Mouse (Mus musculus) MEL (cell line): ENCODE data around the gene Pglyrp2. TPM values are rescaled to one million over a fixed set of nuclear protein-coding genes. Genes with fewer than 3 reads are reported as not detected.

Source experiments
- DNase-seq: peaks from one replicate; pipeline ENCODE4 v3.0.0; 2011; ENCODE audit warnings: low read depth, low spot score
- H3K27ac ChIP-seq: 2 replicates; pipeline ENCODE4 v1.5.1; 2012; ENCODE audit warnings: low read depth, mild to moderate bottlenecking, control low read depth, low read length, moderate library complexity; ENCODE audit not compliant: control insufficient read depth
- H3K27me3 ChIP-seq, 2 experiments: fragments of 150-350 bp in 1 of 2; sonication (generic) in 1 of 2; 2 replicates each; pipeline ENCODE4 v1.6.1; 2012; ENCODE audit warnings: low read length in 2 of 2, mild to moderate bottlenecking in 2 of 2, improper control_type of control experiment in 1 of 2, moderate library complexity in 1 of 2; ENCODE audit not compliant: insufficient read depth in 2 of 2, control insufficient read depth in 1 of 2
- H3K36me3 ChIP-seq, 2 experiments: 2 replicates each; pipeline ENCODE4 v1.6.1; 2012 to 2014; ENCODE audit warnings: low read length in 2 of 2, improper control_type of control experiment in 1 of 2, inconsistent platforms in 1 of 2, mild to moderate bottlenecking in 1 of 2; ENCODE audit not compliant: insufficient read depth in 2 of 2, control insufficient read depth in 1 of 2
- H3K4me1 ChIP-seq, 2 experiments: fragments of 150-350 bp in 1 of 2; sonication (generic) in 1 of 2; 2 replicates each; pipeline ENCODE4 v1.6.1; 2012; ENCODE audit warnings: low read length in 2 of 2, improper control_type of control experiment in 1 of 2, mild to moderate bottlenecking in 1 of 2; ENCODE audit not compliant: insufficient read depth in 2 of 2, control insufficient read depth in 1 of 2
- H3K4me3 ChIP-seq, 2 experiments: fragments of 150-350 bp in 1 of 2; sonication (generic) in 1 of 2; 2 replicates each; pipeline ENCODE4 v1.5.1; 2012; ENCODE audit warnings: low read depth in 2 of 2, low read length in 2 of 2, mild to moderate bottlenecking in 2 of 2, moderate library complexity in 2 of 2, control low read depth in 1 of 2, improper control_type of control experiment in 1 of 2; ENCODE audit not compliant: control insufficient read depth in 1 of 2, insufficient read depth in 1 of 2
- H3K79me2 ChIP-seq: 2 replicates; pipeline ENCODE4 v1.6.1; 2012; ENCODE audit warnings: mild to moderate bottlenecking, low read length, moderate library complexity; ENCODE audit not compliant: control insufficient read depth, poor library complexity, insufficient read depth
- H3K9ac ChIP-seq: 2 replicates; pipeline ENCODE4 v1.6.1; 2012; ENCODE audit warnings: low read depth, mild to moderate bottlenecking, control low read depth, low read length, moderate library complexity; ENCODE audit not compliant: control insufficient read depth, poor library complexity, severe bottlenecking
- H3K9me3 ChIP-seq: fragments of 150-350 bp; sonication (generic); replicated peaks from 2 replicates; pipeline ENCODE4 v1.6.1; 2012; ENCODE audit warnings: mild to moderate bottlenecking, low read length, improper control_type of control experiment, moderate library complexity; ENCODE audit not compliant: insufficient read depth
- BHLHE40 ChIP-seq: IDR thresholded peaks from 2 replicates; pipeline ENCODE4 v1.6.1; 2012; ENCODE audit warnings: low read depth, mild to moderate bottlenecking, inconsistent platforms, low read length, improper control_type of control experiment, borderline replicate concordance
- CHD2 ChIP-seq: IDR thresholded peaks from 2 replicates; pipeline ENCODE4 v1.6.1; 2011; ENCODE audit warnings: low read length, improper control_type of control experiment
- EP300 ChIP-seq, 2 experiments: IDR thresholded peaks; 2 replicates each; pipeline ENCODE4 v1.6.1; 2011; ENCODE audit warnings: improper control_type of control experiment in 2 of 2, low read length in 2 of 2, low read depth in 1 of 2, mild to moderate bottlenecking in 1 of 2
- ETS1 ChIP-seq: IDR thresholded peaks from 2 replicates; pipeline ENCODE4 v1.6.1; 2012; ENCODE audit warnings: low read depth, mild to moderate bottlenecking, inconsistent platforms, low read length, improper control_type of control experiment, moderate library complexity
- GATA1 ChIP-seq: IDR thresholded peaks from 2 replicates; pipeline ENCODE4 v1.6.1; 2011; ENCODE audit warnings: low read depth, low read length, improper control_type of control experiment
- MAFK ChIP-seq: IDR thresholded peaks from 2 replicates; pipeline ENCODE4 v1.6.1; 2011; ENCODE audit warnings: low read depth, mild to moderate bottlenecking, low read length, improper control_type of control experiment, borderline replicate concordance
- MAX ChIP-seq: IDR thresholded peaks from 2 replicates; pipeline ENCODE4 v1.6.1; 2011; ENCODE audit warnings: low read length, improper control_type of control experiment
- MAZ ChIP-seq: IDR thresholded peaks from 2 replicates; pipeline ENCODE4 v1.6.1; 2012; ENCODE audit warnings: low read depth, mild to moderate bottlenecking, inconsistent platforms, low read length, improper control_type of control experiment
- MXI1 ChIP-seq: IDR thresholded peaks from 2 replicates; pipeline ENCODE4 v1.6.1; 2011; ENCODE audit warnings: mild to moderate bottlenecking, low read depth, low read length, improper control_type of control experiment
- MYB ChIP-seq: IDR thresholded peaks from 2 replicates; pipeline ENCODE4 v1.6.1; 2011; ENCODE audit warnings: mild to moderate bottlenecking, low read depth, low read length, improper control_type of control experiment
- MYC ChIP-seq: IDR thresholded peaks from 2 replicates; pipeline ENCODE4 v1.6.1; 2011; ENCODE audit warnings: low read depth, mild to moderate bottlenecking, low read length, improper control_type of control experiment, moderate library complexity
- RCOR1 ChIP-seq: IDR thresholded peaks from 2 replicates; pipeline ENCODE4 v1.6.1; 2012; ENCODE audit warnings: low read depth, mild to moderate bottlenecking, inconsistent platforms, low read length, improper control_type of control experiment
- SIN3A ChIP-seq: IDR thresholded peaks from 2 replicates; pipeline ENCODE4 v1.6.1; 2012; ENCODE audit warnings: low read length, improper control_type of control experiment, inconsistent platforms
- SMC3 ChIP-seq: IDR thresholded peaks from 2 replicates; pipeline ENCODE4 v1.6.1; 2011; ENCODE audit warnings: low read depth, low read length, improper control_type of control experiment
- TBP ChIP-seq: IDR thresholded peaks from 2 replicates; pipeline ENCODE4 v1.8.0; 2011; ENCODE audit warnings: low read depth, low read length, improper control_type of control experiment
- USF1 ChIP-seq: IDR thresholded peaks from 2 replicates; pipeline ENCODE4 v1.6.1; 2014; ENCODE audit warnings: low read depth, mild to moderate bottlenecking, inconsistent platforms, low read length, improper control_type of control experiment, moderate library complexity
- ZMIZ1 ChIP-seq: IDR thresholded peaks from 2 replicates; pipeline ENCODE4 v1.6.1; 2012; ENCODE audit warnings: low read depth, mild to moderate bottlenecking, inconsistent platforms, low read length, improper control_type of control experiment, moderate library complexity
- ZNF384 ChIP-seq: IDR thresholded peaks from 2 replicates; pipeline ENCODE4 v1.6.1; 2012; ENCODE audit warnings: low read depth, mild to moderate bottlenecking, inconsistent platforms, low read length, improper control_type of control experiment
- polyA plus RNA-seq, 2 experiments: library from polyadenylated mRNA; stranded (reverse) in 1 of 2; unstranded in 1 of 2; fragments of >175 nt in 1 of 2; fragments of >200 nt in 1 of 2; gene quantifications; 2 replicates each; pipeline versions ENCODE4 v1.2.1 to v1.2.4; 2012; ENCODE audit warnings: low replicate concordance in 2 of 2, low read depth in 1 of 2; ENCODE audit not compliant: insufficient read length in 2 of 2, insufficient read depth in 1 of 2, missing spikeins in 1 of 2
- total RNA-seq: library from RNA; depleted of rRNA; stranded (reverse); fragments of 300-350 nt; gene quantifications from 2 replicates; pipeline ENCODE4 v1.2.3, GENCODE M21; 2012

The Pglyrp2 gene
- total and polyA plus RNA-seq, 3 experiments, result 1.8 to 3.5 TPM; not detected in 1

DNA sequence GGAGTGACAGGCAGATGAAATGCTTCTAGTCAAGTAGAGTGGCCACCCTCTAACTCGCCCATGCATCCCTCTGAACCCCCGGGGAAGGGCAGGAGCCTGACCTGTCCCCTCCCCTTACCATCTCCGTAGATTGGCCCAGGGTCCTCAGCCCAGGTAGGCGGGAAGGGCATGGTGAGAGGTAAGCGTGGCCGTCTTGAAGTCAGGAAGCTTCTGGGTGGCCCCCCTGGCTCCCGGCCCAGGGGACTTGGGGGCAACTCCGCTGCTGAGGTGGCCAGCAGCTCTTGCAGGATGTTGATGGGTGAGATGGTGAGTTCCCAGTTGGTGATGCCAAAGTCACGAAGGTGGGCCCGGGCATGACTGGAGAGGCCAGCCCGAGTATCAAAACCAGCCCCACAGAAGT is 56.3 kb downstream of the Pglyrp2 start:
- TF ChIP-seq ZNF384, result no peak
- no peak for TF ChIP-seq MYB
- TF ChIP-seq USF1, result no peak
- TF ChIP-seq, all 39 proteins: peak for 0
- H3K9ac ChIP-seq, result no peak overlapping the region
- no peak overlapping the region for H3K4me3 ChIP-seq
- no peak for DNase-seq
- H3K36me3 ChIP-seq, result peaks cover 0 to 18% of the 10 kb centered on the region in 2 experiments; a peak in 2 of 4 replicates
- H3K79me2 ChIP-seq, result peaks cover 14% of the 10 kb centered on the region
- peaks cover 5 to 23% of the 10 kb centered on the region in 2 experiments for H3K4me1 ChIP-seq
- no peaks in the 10 kb centered on the region for H3K27me3 ChIP-seq
- no peaks in the 10 kb centered on the region for H3K9me3 ChIP-seq
- no peak overlapping the region for H3K27ac ChIP-seq

DNA sequence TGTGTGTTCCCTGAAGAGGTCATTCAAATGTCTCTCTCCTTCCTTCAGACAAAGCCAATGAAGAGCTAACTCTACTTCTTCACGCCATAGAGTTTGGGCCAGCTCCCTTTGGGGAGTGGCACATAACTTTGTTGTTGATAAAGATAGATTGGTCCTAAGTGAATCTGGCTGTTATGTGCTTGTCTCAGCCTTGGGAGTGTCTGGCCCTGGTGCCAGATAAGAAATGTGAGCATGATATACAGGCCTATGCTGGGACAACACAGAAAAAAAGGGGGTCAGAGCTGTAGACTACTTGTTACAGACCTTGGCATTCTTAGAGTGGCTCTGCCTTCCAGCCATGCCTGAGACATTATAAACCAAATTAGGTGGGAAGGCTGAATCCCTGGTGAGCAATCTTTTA is 58.7 kb downstream of the Pglyrp2 start:
- H3K27me3 ChIP-seq, result no peaks in the 10 kb centered on the region
- peaks cover 19% of the 10 kb centered on the region for H3K79me2 ChIP-seq
- TF ChIP-seq SMC3, result no peak
- TF ChIP-seq SIN3A, result peak; percentile 14; the same call in 1 of the 2 replicates
- peak; percentile 39; the same call in 1 of the 2 replicates for TF ChIP-seq MYB
- TF ChIP-seq BHLHE40, result 0 out of 2 replicates have a peak, but pooled peaks have one; percentile 26
- no peak for TF ChIP-seq ZMIZ1
- peak; percentile 25; the same call in 1 of the 2 replicates for TF ChIP-seq MXI1
- TF ChIP-seq MAFK, result no peak
- TF ChIP-seq ETS1, result peak; percentile 44; the same call in 1 of the 2 replicates
- TF ChIP-seq GATA1, result peak; percentile 71
- TF ChIP-seq RCOR1, result peak; percentile 72
- TF ChIP-seq CHD2, result no peak
- peak; percentile 56 to 64 for TF ChIP-seq EP300 (IDR thresholded peaks at IDR 0.05; ENCODE audit: low read depth in 1 of 2, low read length in 2 of 2)
- TF ChIP-seq MAX, result 0 out of 2 replicates have a peak, but pooled peaks have one; percentile 23
- DNase-seq, result peak; percentile 69
- H3K36me3 ChIP-seq, result peaks cover 3 to 19% of the 10 kb centered on the region in 2 experiments; a peak in 3 of 4 replicates
- H3K4me1 ChIP-seq, result peaks cover 5 to 26% of the 10 kb centered on the region in 2 experiments
- H3K9ac ChIP-seq, result peak overlapping the region; percentile 9; the same call in 1 of the 2 replicates
- H3K9me3 ChIP-seq, result no peaks in the 10 kb centered on the region
- peak overlapping the region; percentile 71 for H3K27ac ChIP-seq
- peak overlapping the region; percentile 38 to 55 for H3K4me3 ChIP-seq

DNA sequence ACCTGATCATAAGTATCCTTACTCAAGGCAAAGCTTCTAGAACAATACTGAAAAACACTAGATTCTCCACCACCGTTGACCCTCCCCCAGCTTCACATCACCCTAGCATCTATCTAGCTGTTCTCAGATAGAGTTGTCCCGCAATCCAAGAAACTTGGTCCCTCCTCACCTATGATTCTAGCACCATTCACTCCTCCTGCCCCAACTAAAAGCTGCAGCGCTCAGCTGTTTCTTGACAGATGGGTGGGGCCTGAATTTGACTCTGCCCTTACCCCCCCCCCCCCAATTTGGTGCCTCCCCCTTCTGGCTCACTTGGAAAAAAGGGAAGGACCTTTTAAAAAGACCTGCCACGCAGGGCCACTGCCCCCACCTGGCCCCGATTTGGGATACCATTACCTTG is 59.1 kb downstream of the Pglyrp2 start:
- no peaks in the 10 kb centered on the region for H3K9me3 ChIP-seq
- peak overlapping the region; percentile 89 for H3K9ac ChIP-seq
- peaks cover 19% of the 10 kb centered on the region for H3K79me2 ChIP-seq
- peaks cover 5 to 26% of the 10 kb centered on the region in 2 experiments for H3K4me1 ChIP-seq
- peak overlapping the region; percentile 71 for H3K27ac ChIP-seq
- peak; percentile 65 for DNase-seq
- H3K36me3 ChIP-seq, result peaks cover 3 to 19% of the 10 kb centered on the region in 2 experiments; a peak in 3 of 4 replicates
- H3K4me3 ChIP-seq, result peak overlapping the region; percentile 55 to 94
- TF ChIP-seq SIN3A (peak; percentile 41), TBP (no peak), MXI1 (no peak), MYB (no peak), MAX (no peak), MAZ (peak; percentile 36; the same call in 1 of the 2 replicates), MAFK (no peak), MYC (0 out of 2 replicates have a peak, but pooled peaks have one; percentile 27)
- H3K27me3 ChIP-seq, result no peaks in the 10 kb centered on the region
